Mouse (Mus musculus): ENCODE results near the gene Sp8. TPM values are rescaled to one million over a fixed set of nuclear protein-coding genes. Genes with fewer than 3 reads are reported as not detected.

The Sp8 gene
- polyA plus RNA-seq (2017; shearing (Covaris generic)): under 1 TPM in 1 of 2 experiments, not detected in 1; 0.05 TPM

GRCm38 (mm10) chr12:118846221-118846620, at the start of gene Sp8:
Sp8 (plus strand) TSS chr12:118846329.

Other genes with a start within 250 kb of the Sp8 start
- gene Abcb5, start 120.1 kb downstream of the Sp8 start, polyA plus RNA-seq (2017; shearing (Covaris generic)): not detected